Mouse (Mus musculus) liver, embryonic 12.5 days (tissue): Measurements from ENCODE around the gene Gm3164. TPM values are rescaled to one million over a fixed set of nuclear protein-coding genes. Genes with fewer than 3 reads are reported as not detected.
"Not testable (repeated sequence)": the region's sequence is repeated elsewhere in the genome, so short reads cannot be mapped to it uniquely, and the experiment has no call there.

Source experiments
- ATAC-seq: fragments of 200-750 bp; cut with Nextera tagmentation; 2 replicates; pipeline ENCODE4 v1.8.0; 2017; ENCODE audit warnings: moderate number of reproducible peaks, mild to moderate bottlenecking, moderate library complexity
- H3K27ac ChIP-seq: fragments of 300-500 bp; sonication (generic); 2 replicates; pipeline ENCODE4 v1.5.1; 2016; ENCODE audit warnings: mild to moderate bottlenecking
- H3K27me3 ChIP-seq: fragments of 300-500 bp; sonication (generic); replicated peaks from 2 replicates; pipeline ENCODE4 v1.6.1; 2016; ENCODE audit warnings: mild to moderate bottlenecking, moderate library complexity
- H3K36me3 ChIP-seq: fragments of 300-500 bp; sonication (generic); 2 replicates; pipeline ENCODE4 v1.6.1; 2016; ENCODE audit warnings: mild to moderate bottlenecking, moderate library complexity
- H3K4me1 ChIP-seq: fragments of 300-500 bp; sonication (generic); 2 replicates; pipeline ENCODE4 v1.6.1; 2016
- H3K4me2 ChIP-seq: fragments of 300-500 bp; sonication (generic); 2 replicates; pipeline ENCODE4 v1.6.1; 2016; ENCODE audit warnings: mild to moderate bottlenecking, moderate library complexity
- H3K4me3 ChIP-seq: fragments of 300-500 bp; sonication (generic); 2 replicates; pipeline ENCODE4 v1.5.1; 2016; ENCODE audit warnings: mild to moderate bottlenecking, moderate library complexity
- H3K9ac ChIP-seq: fragments of 300-500 bp; sonication (generic); 2 replicates; pipeline ENCODE4 v1.6.1; 2016; ENCODE audit warnings: mild to moderate bottlenecking, moderate library complexity
- H3K9me3 ChIP-seq: fragments of 300-500 bp; sonication (generic); replicated peaks from 2 replicates; pipeline ENCODE4 v1.6.1; 2016; ENCODE audit warnings: mild to moderate bottlenecking, moderate library complexity
- WGBS: fragments of 180-500 bp; shearing (Covaris S2); methylation state at CpG from one replicate; pipeline ENCODE4 v1.1.7; 2016; ENCODE audit not compliant: insufficient replicate concordance; 5-methylcytosine and 5-hydroxymethylcytosine counted together
- polyA plus RNA-seq: library from polyadenylated mRNA; unstranded; fragments of >200 nt; fragmentation: Nextera tagmentation; extraction: Ambion mirVana; gene quantifications from 2 replicates; pipeline ENCODE4 v1.2.1, GENCODE M21; 2016

The Gm3164 gene
- polyA plus RNA-seq, 1 experiment from 2014 or later = not detected

- not testable (repeated sequence) for ATAC-seq, H3K4me1 ChIP-seq, H3K9me3 ChIP-seq, H3K4me2 ChIP-seq, H3K27me3 ChIP-seq, H3K27ac ChIP-seq, H3K4me3 ChIP-seq, H3K36me3 ChIP-seq, H3K9ac ChIP-seq
Observed at GRCm38 (mm10) chr14:4430692-4431091, 15.4 kb downstream of the Gm3164 start, which contains the start of gene Gm3173. Gene Gm3173 (plus strand): TSS chr14:4430992.

- not testable (repeated sequence) for H3K9ac ChIP-seq, H3K4me1 ChIP-seq, H3K36me3 ChIP-seq, ATAC-seq, H3K4me3 ChIP-seq, H3K4me2 ChIP-seq, H3K27me3 ChIP-seq, H3K9me3 ChIP-seq, H3K27ac ChIP-seq
- WGBS = 67% methylated on average over 1 of the region's 2 CpGs
Observed at GRCm38 (mm10) chr14:4481445-4481844, 66.2 kb downstream of the Gm3164 start, which contains the start of gene Gm3182. Gene Gm3182 (plus strand): TSS chr14:4481745.

Other genes with a start within 250 kb of the Gm3164 start
- not detected in 2 replicates for gene Gm2974, start 232.9 kb upstream of the Gm3164 start, polyA plus RNA-seq
- not detected in 2 replicates for gene Gm3138, start 165.8 kb upstream of the Gm3164 start, polyA plus RNA-seq
- gene Gm3149, start 98.2 kb upstream of the Gm3164 start, polyA plus RNA-seq = not detected in 2 replicates
- gene 2610042L04Rik, start 80.7 kb upstream of the Gm3164 start, polyA plus RNA-seq = not detected in 2 replicates
- not detected in 2 replicates for gene Gm3159, start 17.9 kb upstream of the Gm3164 start, polyA plus RNA-seq
- gene Gm3173, start 15.5 kb downstream of the Gm3164 start, polyA plus RNA-seq = not detected in 2 replicates
- gene Gm3182, start 66.3 kb downstream of the Gm3164 start, polyA plus RNA-seq = not detected in 2 replicates
- gene Gm3047, start 140.0 kb downstream of the Gm3164 start, polyA plus RNA-seq = not detected in 2 replicates
- not detected in 2 replicates for gene Gm8159, start 216.9 kb downstream of the Gm3164 start, polyA plus RNA-seq
- gene Gm3239, start 248.7 kb downstream of the Gm3164 start, polyA plus RNA-seq = not detected in 2 replicates